Mouse (Mus musculus): ENCODE data around the gene Rnaseh2c.

Gene Rnaseh2c

GRCm38 (mm10) chr19:5636036-5636570, 34.4 kb downstream of the Rnaseh2c start:
- DNase-seq (ENCODE audit: low spot score) = no peak

DNA sequence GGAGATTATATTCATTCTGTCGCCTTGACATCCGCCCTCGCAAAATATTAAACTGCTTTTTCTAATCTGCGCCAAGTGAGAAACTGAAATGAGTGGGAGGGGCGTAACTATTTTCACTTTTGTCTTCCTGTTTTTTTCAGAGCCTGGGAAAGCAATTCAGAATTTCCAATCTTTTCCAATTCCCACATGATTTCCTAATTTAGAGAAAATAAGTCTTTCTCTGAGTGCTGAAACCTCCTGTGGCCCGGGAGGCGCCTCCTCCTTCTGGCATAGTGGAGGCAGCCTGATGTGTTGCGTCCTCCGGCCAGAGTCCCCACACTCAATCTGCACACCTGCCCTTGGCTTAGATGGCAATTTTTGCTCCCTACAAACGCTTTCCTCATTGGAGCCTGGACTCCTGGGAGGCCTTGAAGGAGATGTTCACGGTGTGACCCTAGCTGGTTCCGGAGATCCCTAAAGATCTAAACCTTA, 34.9 kb downstream of the Rnaseh2c start:
- DNase-seq (ENCODE audit: low spot score) = no peak

GRCm38 (mm10) chr19:5637069-5638047, 35.7 kb downstream of the Rnaseh2c start, which contains the start of gene Rela:
Gene Rela (plus strand): TSS chr19:5637483.
- DNase-seq (ENCODE audit: low spot score) = peak; percentile 91

GRCm38 (mm10) chr19:5638416-5639005, 36.8 kb downstream of the Rnaseh2c start:
- DNase-seq (ENCODE audit: low spot score) = no peak

DNA sequence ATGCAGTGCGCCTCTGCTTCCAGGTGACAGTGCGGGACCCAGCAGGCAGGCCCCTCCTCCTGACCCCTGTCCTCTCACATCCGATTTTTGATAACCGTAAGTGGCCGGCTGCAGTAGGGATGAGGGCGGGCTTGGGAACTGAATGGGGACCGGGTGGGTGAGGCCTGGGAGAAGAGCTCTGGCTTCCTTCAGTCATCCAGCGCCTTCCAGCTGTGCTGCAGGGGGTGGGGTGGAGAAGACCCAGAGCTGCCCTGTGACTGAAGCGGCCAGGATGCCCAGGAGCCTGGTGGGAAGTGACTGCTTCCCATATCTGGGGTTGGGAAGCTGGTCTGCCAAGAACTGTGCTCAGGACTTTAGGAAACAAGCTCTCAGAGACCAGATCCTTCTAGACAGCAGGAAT, 38.7 kb downstream of the Rnaseh2c start:
- no peak for DNase-seq (ENCODE audit: low spot score)

DNA sequence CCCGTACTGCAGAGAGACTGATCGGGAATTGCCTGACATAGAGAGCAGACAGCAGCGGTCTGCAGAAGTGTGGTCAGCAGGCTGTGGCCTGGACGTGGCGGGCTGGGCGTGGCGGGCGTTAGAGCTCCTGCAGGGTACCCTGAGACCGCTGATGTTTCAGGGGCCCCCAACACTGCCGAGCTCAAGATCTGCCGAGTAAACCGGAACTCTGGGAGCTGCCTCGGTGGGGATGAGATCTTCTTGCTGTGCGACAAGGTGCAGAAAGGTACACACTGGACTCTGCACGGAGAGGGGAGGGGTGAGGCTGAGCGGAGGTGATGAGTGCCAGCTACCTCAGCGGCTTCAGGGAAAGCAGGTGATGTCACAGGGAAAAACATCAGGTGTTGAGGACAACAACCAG, 39.3 kb downstream of the Rnaseh2c start:
- DNase-seq (ENCODE audit: low spot score) = no peak

DNA sequence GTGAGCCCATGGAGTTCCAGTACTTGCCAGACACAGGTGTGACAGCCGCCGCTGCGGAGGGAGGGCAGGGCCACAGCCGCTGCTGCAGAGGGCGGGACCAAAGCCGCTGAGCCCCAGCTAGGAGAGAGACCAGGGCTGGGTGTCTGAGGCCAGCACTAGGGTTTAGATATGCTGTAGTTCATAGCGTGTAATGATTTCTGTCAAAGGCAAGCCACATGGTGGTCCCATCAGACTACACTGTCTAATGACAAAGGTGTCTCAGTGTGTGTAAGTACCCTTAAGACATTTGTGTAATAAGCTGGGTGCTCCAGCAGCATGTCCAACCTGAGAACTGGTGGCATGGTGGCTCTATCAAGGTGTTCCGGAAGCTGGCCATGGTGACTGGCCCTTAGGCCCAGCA, 40.0 kb downstream of the Rnaseh2c start:
- no peak for DNase-seq (ENCODE audit: low spot score)

GRCm38 (mm10) chr19:5645280-5645679, 43.6 kb downstream of the Rnaseh2c start:
- DNase-seq (ENCODE audit: low spot score) = no peak

- no peak for DNase-seq (ENCODE audit: low spot score)
These were observed 45.2 kb downstream of the Rnaseh2c start for GRCm38 (mm10) chr19:5646731-5647330.

- DNase-seq (ENCODE audit: low spot score) = no peak
These were observed 46.1 kb downstream of the Rnaseh2c start for GRCm38 (mm10) chr19:5647791-5648190.

GRCm38 (mm10) chr19:5648401-5649297, 47.0 kb downstream of the Rnaseh2c start:
- peak; percentile 85 for DNase-seq (ENCODE audit: low spot score)

- DNase-seq (ENCODE audit: low spot score) = no peak
These were observed 47.6 kb downstream of the Rnaseh2c start for GRCm38 (mm10) chr19:5649298-5649741.

GRCm38 (mm10) chr19:5651502-5652274, 50.0 kb downstream of the Rnaseh2c start:
- no peak for DNase-seq (ENCODE audit: low spot score)

GRCm38 (mm10) chr19:5652570-5652969, 50.9 kb downstream of the Rnaseh2c start:
- no peak for DNase-seq (ENCODE audit: low spot score)

- DNase-seq (ENCODE audit: low spot score) = no peak
These were observed 52.5 kb downstream of the Rnaseh2c start for GRCm38 (mm10) chr19:5653969-5654719.

DNA sequence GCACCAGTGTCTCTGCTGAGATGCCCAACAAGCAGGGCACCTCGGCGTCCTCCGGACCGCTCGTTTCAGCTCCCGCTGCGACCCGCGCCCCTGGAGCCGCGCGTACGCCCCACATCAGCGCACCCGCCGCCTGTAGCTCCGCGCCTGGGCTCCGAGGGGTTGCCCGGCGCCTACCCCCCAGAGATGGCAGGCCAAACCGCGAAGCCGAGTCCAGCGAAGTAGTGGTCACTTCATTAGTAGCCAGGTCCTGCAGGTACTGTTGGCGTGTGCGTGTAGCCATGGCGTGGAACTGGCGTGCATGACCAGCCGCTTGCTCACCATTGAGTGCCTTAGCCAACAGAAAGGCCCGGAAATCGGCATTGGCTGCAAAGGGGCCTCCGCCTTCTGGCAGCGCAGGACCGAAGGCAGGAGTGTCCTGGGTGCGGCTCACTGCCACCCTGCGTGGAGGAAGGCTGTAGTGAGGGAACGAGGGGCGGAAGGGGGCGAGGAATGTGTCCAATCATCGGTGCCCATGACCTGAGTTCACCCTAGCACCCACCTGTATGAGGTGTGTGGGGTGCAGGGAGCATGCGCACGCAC, 53.1 kb downstream of the Rnaseh2c start:
- DNase-seq (ENCODE audit: low spot score) = no peak
